11 mouse cellular contexts compared by ENCODE assay signal in genomic region chr8:13562118-13562517, GRCm38 (mm10). TPM values are rescaled to one million over a fixed set of nuclear protein-coding genes. Genes with fewer than 3 reads are reported as not detected.
A peak's percentile ranks its signal among the peaks of the same experiment; 100 is the strongest.
DNase-seq lines count a peak whose midpoint lies in the region; ATAC-seq and TF ChIP-seq lines count a peak whose summit lies in the region.
"Had no signal": no experiment of that assay in that cellular context is flagged by ENCODE, and none has a peak within 500 bp of the region (broad histone marks: within the 10 kb centered on the region; RNA-seq: fewer than 3 reads in every experiment).

Gene 1700029H14Rik, minus strand, starts transcription at chr8:13562461.

- ATAC-seq in hindbrain, postnatal 0 days, result peak; percentile 47; the same call in 1 of the 2 replicates
- no peak for ATAC-seq in hindbrain, embryonic 13.5 days (ENCODE audit: low FRiP score)
- peak; percentile 44; the same call in 1 of the 2 replicates for ATAC-seq in heart, embryonic 14.5 days (ENCODE audit: insufficient number of reproducible peaks, insufficient read depth, low FRiP score, low read depth)
- ATAC-seq in limb, embryonic 15.5 days (ENCODE audit: insufficient number of reproducible peaks, low FRiP score, low TSS enrichment, low read depth), result 0 out of 2 replicates have a peak, but pooled peaks have one; percentile 61
- ATAC-seq: Patski had no signal

- 45% methylated on average over 13 of the region's 13 CpGs for WGBS in hindbrain, postnatal 0 days
- WGBS in hindbrain, embryonic 13.5 days, result 42% methylated on average over 13 of the region's 13 CpGs
- 32% methylated on average over 13 of the region's 13 CpGs for WGBS in heart, embryonic 14.5 days
- WGBS in limb, embryonic 15.5 days, result 39% methylated on average over 13 of the region's 13 CpGs

- TF ChIP-seq CTCF in hindbrain, postnatal 0 days (IDR thresholded peaks at IDR 0.05; ENCODE audit: low read depth), result 0 out of 2 replicates have a peak, but pooled peaks have one; percentile 11

- H3K9me3 ChIP-seq in hindbrain, postnatal 0 days (ENCODE audit: low read length), result no peaks in the 10 kb centered on the region
- H3K9me3 ChIP-seq in hindbrain, embryonic 13.5 days, result no peaks in the 10 kb centered on the region
- H3K9me3 ChIP-seq in heart, embryonic 14.5 days (ENCODE audit: control insufficient read depth, low read length), result no peaks in the 10 kb centered on the region
- no peaks in the 10 kb centered on the region for H3K9me3 ChIP-seq in limb, embryonic 15.5 days
- H3K9me3 ChIP-seq: embryonic facial prominence, embryonic 12.5 days had no signal

- no peak within 1 kb of the TSS for H3K4me2 ChIP-seq in hindbrain, postnatal 0 days (ENCODE audit: low read depth, low read length)
- no peak within 1 kb of the TSS for H3K4me2 ChIP-seq in hindbrain, embryonic 13.5 days
- H3K4me2 ChIP-seq in heart, embryonic 14.5 days (ENCODE audit: low read length), result no peak within 1 kb of the TSS
- no peak within 1 kb of the TSS for H3K4me2 ChIP-seq in limb, embryonic 15.5 days
- H3K4me2 ChIP-seq: embryonic facial prominence, embryonic 12.5 days had no signal

- no peaks in the 10 kb centered on the region for H3K27me3 ChIP-seq in hindbrain, postnatal 0 days (ENCODE audit: insufficient read depth, low read length)
- H3K27me3 ChIP-seq in hindbrain, embryonic 13.5 days, result no peaks in the 10 kb centered on the region
- H3K27me3 ChIP-seq in heart, embryonic 14.5 days (ENCODE audit: control insufficient read depth, insufficient read depth, low read length), result no peaks in the 10 kb centered on the region
- H3K27me3 ChIP-seq in limb, embryonic 15.5 days, result no peaks in the 10 kb centered on the region
- H3K27me3 ChIP-seq: embryonic facial prominence, embryonic 12.5 days; Patski had no signal

- H3K9ac ChIP-seq in hindbrain, postnatal 0 days (replicated peaks; ENCODE audit: low read length), result no peak within 1 kb of the TSS
- H3K9ac ChIP-seq in hindbrain, embryonic 13.5 days, result no peak within 1 kb of the TSS
- H3K9ac ChIP-seq in heart, embryonic 14.5 days (ENCODE audit: low read length), result no peak within 1 kb of the TSS
- no peak within 1 kb of the TSS for H3K9ac ChIP-seq in limb, embryonic 15.5 days
- H3K9ac ChIP-seq: embryonic facial prominence, embryonic 12.5 days had no signal

- no peaks in the 10 kb centered on the region for H3K4me1 ChIP-seq in hindbrain, postnatal 0 days (ENCODE audit: insufficient read depth, low read length)
- no peaks in the 10 kb centered on the region for H3K4me1 ChIP-seq in hindbrain, embryonic 13.5 days (replicated peaks)
- no peaks in the 10 kb centered on the region for H3K4me1 ChIP-seq in heart, embryonic 14.5 days (ENCODE audit: control insufficient read depth in 2 of 2, insufficient read depth in 2 of 2, low read length in 2 of 2)
- H3K4me1 ChIP-seq in limb, embryonic 15.5 days, result peaks cover 3% of the 10 kb centered on the region; the same call in 1 of the 2 replicates
- H3K4me1 ChIP-seq: embryonic facial prominence, embryonic 12.5 days had no signal

- H3K27ac ChIP-seq in hindbrain, postnatal 0 days, result no peak within 1 kb of the TSS
- H3K27ac ChIP-seq in hindbrain, embryonic 13.5 days, result no peak within 1 kb of the TSS
- H3K27ac ChIP-seq in heart, embryonic 14.5 days (replicated peaks in 1 of 2; ENCODE audit: control insufficient read depth in 1 of 2, insufficient read depth in 1 of 2, low read depth in 2 of 2, low read length in 2 of 2), result no peak within 1 kb of the TSS
- no peak within 1 kb of the TSS for H3K27ac ChIP-seq in limb, embryonic 15.5 days
- H3K27ac ChIP-seq: embryonic facial prominence, embryonic 12.5 days had no signal

- H3K36me3 ChIP-seq in hindbrain, postnatal 0 days (ENCODE audit: insufficient read depth, low read length), result 0 out of 2 replicates have a peak, but pooled peaks cover 7% of the 10 kb centered on the region
- peaks cover 4% of the 10 kb centered on the region; the same call in 1 of the 2 replicates for H3K36me3 ChIP-seq in hindbrain, embryonic 13.5 days
- H3K36me3 ChIP-seq in heart, embryonic 14.5 days (ENCODE audit: control insufficient read depth, insufficient read depth, low read length), result peaks cover 5% of the 10 kb centered on the region; the same call in 1 of the 2 replicates
- H3K36me3 ChIP-seq in limb, embryonic 15.5 days, result peaks cover 7% of the 10 kb centered on the region; the same call in 1 of the 2 replicates
- H3K36me3 ChIP-seq: embryonic facial prominence, embryonic 12.5 days had no signal

- no peak for DNase-seq in hindbrain, postnatal 0 days (ENCODE audit: low spot score)
- DNase-seq in T-cell, adult 2 months (ENCODE audit: low spot score), result peak; percentile 34
- no peak for DNase-seq in ovary, adult 18-20 months (ENCODE audit: low spot score)
- no peak for DNase-seq in layer of hippocampus, postnatal 10 days (ENCODE audit: low spot score in 2 of 2)
- DNase-seq in layer of hippocampus, adult 11-12 months (ENCODE audit: low spot score), result no peak

- H3K4me3 ChIP-seq in hindbrain, postnatal 0 days (ENCODE audit: low read length), result no peak within 1 kb of the TSS
- H3K4me3 ChIP-seq in hindbrain, embryonic 13.5 days, result no peak within 1 kb of the TSS
- H3K4me3 ChIP-seq in heart, embryonic 14.5 days (ENCODE audit: control insufficient read depth in 1 of 2, insufficient read depth in 1 of 2, low read depth in 1 of 2, low read length in 2 of 2), result no peak within 1 kb of the TSS
- H3K4me3 ChIP-seq in limb, embryonic 15.5 days, result no peak within 1 kb of the TSS
- H3K4me3 ChIP-seq: embryonic facial prominence, embryonic 12.5 days had no signal

RNA-seq across cellular contexts. Expression of gene 1700029H14Rik, which starts in this region (rescaled TPM):
- total RNA-seq in hindbrain, postnatal 0 days (2014; rRNA removed), result 2.8 TPM in 1 of 2 replicates, not detected in the other
- 0.30 and 0.57 TPM in 2 replicates for polyA plus RNA-seq in hindbrain, postnatal 0 days (2015; fragmentation: Nextera tagmentation; extraction: Ambion mirVana)
- polyA plus RNA-seq in hindbrain, embryonic 13.5 days (2015; fragmentation: Nextera tagmentation; extraction: Ambion mirVana), result not detected in 2 replicates
- not detected in 2 replicates for polyA plus RNA-seq in heart, embryonic 14.5 days (2014; fragmentation: Nextera tagmentation; extraction: Ambion mirVana)
- polyA plus RNA-seq in limb, embryonic 15.5 days (2015; fragmentation: Nextera tagmentation; extraction: Ambion mirVana), result not detected in 2 replicates
- not detected for total RNA-seq in layer of hippocampus, postnatal 10 days (2021)
- polyA plus RNA-seq: embryonic facial prominence, embryonic 12.5 days; neural tube, embryonic 11.5 days; Patski had no signal

Comparison
In these comparisons a context has a peak if more than half of its experiments do, and no peak if none do; other contexts are left out.
1. Peak in ATAC-seq in heart, embryonic 14.5 days; RNA of the gene not detected or under 1 TPM.
2. Peak in ATAC-seq in limb, embryonic 15.5 days; RNA of the gene not detected or under 1 TPM.